Mouse (Mus musculus) adrenal gland, adult 10 weeks (tissue): ENCODE measurements around the gene Apol11a. TPM values are rescaled to one million over a fixed set of nuclear protein-coding genes. Genes with fewer than 3 reads are reported as not detected.

Experiments used
- polyA plus RNA-seq: library from polyadenylated mRNA; stranded (reverse); fragments of 350-450 nt; fragmentation: Illumina TruSeq; extraction: RNeasy Lipid Tissue Mini Kit (QIAGEN cat#74804); gene quantifications from one replicate; pipeline ENCODE4 v1.2.3, GENCODE M21; 2014; ENCODE audit warnings: low read depth, low replicate concordance

The Apol11a gene
- not detected for polyA plus RNA-seq

DNA sequence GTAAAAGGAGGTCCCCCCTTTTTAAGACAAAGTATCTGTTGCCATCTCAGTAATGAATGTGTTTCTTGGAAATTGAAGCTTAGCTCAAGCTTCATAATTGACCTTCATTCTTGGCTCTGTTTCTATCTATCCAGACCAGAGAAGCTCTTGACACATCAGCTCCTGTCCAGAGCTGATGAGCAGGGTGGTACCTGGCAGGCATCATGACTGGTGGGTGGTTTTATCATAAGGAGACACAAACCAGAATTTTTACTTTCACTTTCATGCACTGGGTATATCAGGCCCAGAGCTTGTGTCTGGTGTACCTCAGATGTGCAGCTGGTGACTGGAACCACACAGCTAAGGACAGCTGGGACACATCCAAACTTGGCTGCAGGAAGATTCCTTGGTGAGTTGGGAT is at the start of gene Apol11a:
TSS of gene Apol11a (plus strand) at position 306 of the 400 bp plus-strand sequence.

DNA sequence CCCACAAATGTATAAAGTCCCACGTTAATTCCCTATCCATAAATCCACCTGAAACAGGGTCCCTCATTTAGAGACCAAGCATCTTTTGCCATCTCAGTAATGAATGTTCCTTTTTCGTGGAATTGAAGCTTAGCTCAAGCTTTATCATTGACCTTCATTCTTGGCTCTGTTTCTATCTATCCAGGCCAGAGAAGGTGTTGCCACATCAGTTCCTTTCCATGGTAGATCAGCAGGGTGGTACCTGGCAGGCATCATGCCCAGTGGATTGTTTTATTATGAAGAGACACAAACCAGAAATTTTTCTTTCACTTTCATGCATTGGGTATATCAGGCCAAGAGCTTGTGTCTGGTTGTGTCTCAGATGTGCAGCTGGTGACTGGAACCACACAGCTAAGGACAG is 31.4 kb upstream of the Apol11a start, which contains the start of gene Apol10a:
TSS of gene Apol10a (plus strand) at position 355 of the 400 bp plus-strand sequence.

DNA sequence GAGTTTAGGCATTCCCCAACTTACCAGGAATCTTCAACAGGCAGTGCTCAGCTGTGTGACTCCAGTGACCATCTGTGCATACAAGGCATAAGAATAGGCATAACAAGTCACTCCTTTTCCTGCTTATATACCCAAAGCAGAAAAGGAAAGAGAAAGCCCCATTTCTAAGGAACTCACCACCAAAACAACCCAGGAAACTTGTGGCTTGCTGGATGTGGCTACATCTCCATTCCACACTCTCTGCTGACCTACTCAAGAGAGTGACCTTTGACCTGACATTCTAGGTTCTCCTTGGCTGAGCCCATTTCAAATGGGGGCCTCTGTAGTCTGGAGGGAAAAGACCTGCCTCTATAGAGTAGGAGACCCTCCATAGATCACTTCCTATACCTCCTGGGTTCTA is 25.1 kb downstream of the Apol11a start, which contains the start of gene Apol7c:
TSS of gene Apol7c (minus strand) at position 101 of the 400 bp plus-strand sequence.

DNA sequence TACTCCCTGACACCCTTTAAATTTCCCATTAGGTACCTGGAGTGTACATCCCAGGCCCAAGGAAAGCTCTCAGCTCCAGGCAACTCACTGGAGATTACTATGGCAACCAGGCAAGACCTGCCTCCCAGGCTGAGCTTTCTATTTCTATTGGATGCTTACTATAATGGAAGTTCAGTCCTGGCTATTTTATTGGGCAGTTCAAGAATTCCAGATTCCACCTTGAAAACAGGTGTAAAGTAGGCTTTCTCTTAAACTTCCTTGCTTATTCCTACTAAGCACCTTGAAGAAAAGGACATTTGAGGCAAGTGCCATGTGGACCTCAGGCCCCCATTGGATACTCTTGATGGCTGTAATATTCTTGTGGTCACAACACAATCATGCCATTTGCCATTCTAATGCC is 53.7 kb downstream of the Apol11a start, which contains the start of gene 1700025B11Rik:
TSS of gene 1700025B11Rik (minus strand) at position 101 of the 400 bp plus-strand sequence.

Other genes with a start within 250 kb of the Apol11a start
- gene Rbfox2, start 201.3 kb upstream of the Apol11a start, polyA plus RNA-seq: 45.2 TPM
- gene Apol7a, start 109.2 kb upstream of the Apol11a start, polyA plus RNA-seq: not detected
- gene Apol9a, start 97.1 kb upstream of the Apol11a start, polyA plus RNA-seq: 0.41 TPM
- not detected for gene Apol7b, start 60.8 kb upstream of the Apol11a start, polyA plus RNA-seq
- gene Apol10a, start 31.2 kb upstream of the Apol11a start, polyA plus RNA-seq: not detected
- gene Apol7c, start 25.0 kb downstream of the Apol11a start, polyA plus RNA-seq: not detected
- gene 1700025B11Rik, start 53.6 kb downstream of the Apol11a start, polyA plus RNA-seq: not detected
- 1.3 TPM for gene Apol10b, start 87.9 kb downstream of the Apol11a start, polyA plus RNA-seq
- not detected for gene Gm36245, start 91.0 kb downstream of the Apol11a start, polyA plus RNA-seq
- gene Apol11b, start 135.0 kb downstream of the Apol11a start, polyA plus RNA-seq: not detected
- gene Apol7e, start 190.6 kb downstream of the Apol11a start, polyA plus RNA-seq: 0.76 TPM
- gene Apol9b, start 220.8 kb downstream of the Apol11a start, polyA plus RNA-seq: 0.41 TPM
- not detected for gene Apol8, start 248.7 kb downstream of the Apol11a start, polyA plus RNA-seq